50 mouse cellular contexts compared by ENCODE assay signal in genomic region chr9:13448716-13449115, GRCm38 (mm10). TPM values are rescaled to one million over a fixed set of nuclear protein-coding genes. Genes with fewer than 3 reads are reported as not detected.
"Had no signal": no experiment of that assay in that cellular context is flagged by ENCODE, and none has a peak within 500 bp of the region (broad histone marks: within the 10 kb centered on the region; RNA-seq: fewer than 3 reads in every experiment).

No protein-coding gene starts in this region.

- H3K9ac ChIP-seq: heart, embryonic 12.5 days; heart, embryonic 13.5 days; heart, embryonic 15.5 days; hindbrain, embryonic 12.5 days; hindbrain, embryonic 13.5 days; hindbrain, embryonic 14.5 days; hindbrain, embryonic 15.5 days; intestine, embryonic 15.5 days; kidney, embryonic 15.5 days had no signal

- ATAC-seq: hindbrain, embryonic 16.5 days; hindbrain, postnatal 0 days; intestine, embryonic 15.5 days; intestine, embryonic 16.5 days; intestine, postnatal 0 days had no signal

- H3K4me1 ChIP-seq: hindbrain, embryonic 12.5 days; hindbrain, embryonic 13.5 days; hindbrain, embryonic 15.5 days; intestine, embryonic 15.5 days had no signal

- H3K27me3 ChIP-seq: heart, embryonic 12.5 days; heart, embryonic 13.5 days; heart, embryonic 15.5 days; hindbrain, embryonic 12.5 days; hindbrain, embryonic 13.5 days; hindbrain, embryonic 15.5 days; intestine, embryonic 15.5 days; kidney, embryonic 15.5 days had no signal

- H3K4me3 ChIP-seq: heart, adult 2 months; heart, embryonic 10.5 days; heart, embryonic 12.5 days; heart, embryonic 13.5 days; heart, embryonic 15.5 days; hindbrain, embryonic 10.5 days; hindbrain, embryonic 12.5 days; hindbrain, embryonic 13.5 days; hindbrain, embryonic 15.5 days; intestine, embryonic 15.5 days; kidney, embryonic 15.5 days; layer of hippocampus, adult 2 months had no signal

- H3K36me3 ChIP-seq: heart, embryonic 10.5 days; heart, embryonic 12.5 days; heart, embryonic 13.5 days; heart, embryonic 15.5 days; hindbrain, embryonic 10.5 days; hindbrain, embryonic 12.5 days; hindbrain, embryonic 13.5 days; hindbrain, embryonic 15.5 days; intestine, embryonic 15.5 days; kidney, embryonic 15.5 days had no signal

- H3K4me2 ChIP-seq: heart, embryonic 11.5 days; heart, embryonic 12.5 days; heart, embryonic 13.5 days; heart, embryonic 15.5 days; hindbrain, embryonic 12.5 days; hindbrain, embryonic 13.5 days; hindbrain, embryonic 14.5 days; hindbrain, embryonic 15.5 days; intestine, embryonic 15.5 days; kidney, embryonic 15.5 days had no signal

- H3K27ac ChIP-seq: heart, adult 2 months; heart, embryonic 10.5 days; heart, embryonic 15.5 days; hindbrain, embryonic 10.5 days; hindbrain, embryonic 12.5 days; hindbrain, embryonic 13.5 days; hindbrain, embryonic 14.5 days; hindbrain, embryonic 15.5 days; hindbrain, postnatal 0 days; intestine, embryonic 15.5 days; kidney, postnatal 0 days; layer of hippocampus, adult 2 months had no signal

- DNase-seq: heart, adult 2 months; heart, postnatal 10 days; heart, postnatal 14 days; heart, postnatal 36 days; heart, postnatal 4 days; kidney, adult 11 months; kidney, adult 18-20 months; kidney, adult 2 months; kidney, adult 9 months; kidney, postnatal 10 days; kidney, postnatal 14 days; kidney, postnatal 25 days; kidney, postnatal 36 days; kidney, postnatal 4 days; layer of hippocampus, adult 9-11 months; layer of hippocampus, postnatal 36 days had no signal

- H3K9me3 ChIP-seq: heart, embryonic 10.5 days; heart, embryonic 12.5 days; heart, embryonic 13.5 days; heart, embryonic 15.5 days; hindbrain, embryonic 10.5 days; hindbrain, embryonic 12.5 days; hindbrain, embryonic 13.5 days; hindbrain, embryonic 15.5 days; intestine, embryonic 15.5 days; kidney, embryonic 15.5 days had no signal

RNA-seq across cellular contexts. Expression of gene Gm17571, which starts 2.2 kb away (rescaled TPM):
- total RNA-seq: heart, adult 2 months; heart, adult 8-10 months; heart, postnatal 10 days; heart, postnatal 14 days; heart, postnatal 25 days; heart, postnatal 36 days; heart, postnatal 4 days; hematopoietic stem cell, adult 5-6 weeks; hindbrain, postnatal 0 days; layer of hippocampus, adult 18-20 months; layer of hippocampus, adult 2 months; layer of hippocampus, adult 8-10 months; layer of hippocampus, postnatal 10 days; layer of hippocampus, postnatal 14 days; layer of hippocampus, postnatal 36 days had no signal
- polyA plus RNA-seq: heart, adult 2 months; heart, embryonic 10.5 days; heart, embryonic 11.5 days; heart, embryonic 12.5 days; heart, embryonic 13.5 days; heart, embryonic 14.5 days; heart, embryonic 15.5 days; heart, embryonic 16.5 days; heart, postnatal 0 days; hindbrain, embryonic 10.5 days; hindbrain, embryonic 11.5 days; hindbrain, embryonic 12.5 days; hindbrain, embryonic 13.5 days; hindbrain, embryonic 14.5 days; hindbrain, embryonic 15.5 days; hindbrain, embryonic 16.5 days; hindbrain, postnatal 0 days; inflammation-experienced regulatory T-cells, adult 6 months; intestine, embryonic 14.5 days; intestine, embryonic 15.5 days; intestine, embryonic 16.5 days; intestine, postnatal 0 days; kidney, adult 2 months; kidney, embryonic 14.5 days; kidney, embryonic 15.5 days; kidney, embryonic 16.5 days; kidney, postnatal 0 days; large intestine, adult 2 months had no signal
